ENCODE assay signal across 20 mouse cellular contexts in the genomic region with DNA sequence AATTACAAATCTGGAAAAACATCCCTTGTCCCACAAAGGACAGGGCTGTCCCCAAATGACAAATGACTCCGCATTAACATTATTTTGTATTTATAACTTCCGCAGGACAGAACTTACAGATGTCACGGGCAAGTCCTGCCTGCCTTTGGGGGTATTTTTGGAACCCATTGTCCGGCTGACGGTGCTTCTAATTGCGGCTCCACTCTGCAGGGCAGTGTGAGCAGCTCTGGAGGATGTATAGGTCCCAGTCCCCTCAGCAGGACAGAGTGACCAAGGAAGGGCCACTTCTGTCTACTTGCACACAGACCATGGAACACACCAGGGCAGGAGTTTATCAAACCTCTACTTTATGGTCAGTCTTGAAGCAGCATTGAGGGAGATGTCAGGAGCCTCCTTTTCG. TPM values are rescaled to one million over a fixed set of nuclear protein-coding genes. Genes with fewer than 3 reads are reported as not detected.
"Had no signal": no experiment of that assay in that cellular context is flagged by ENCODE, and none has a peak within 500 bp of the region (broad histone marks: within the 10 kb centered on the region; RNA-seq: fewer than 3 reads in every experiment).

No protein-coding gene starts in this region.

- ATAC-seq: liver, embryonic 12.5 days; midbrain, embryonic 16.5 days had no signal

- H3K9me3 ChIP-seq: limb, embryonic 15.5 days; liver, embryonic 12.5 days; lung, embryonic 15.5 days; midbrain, embryonic 12.5 days; neural tube, embryonic 13.5 days had no signal

- H3K4me1 ChIP-seq: liver, embryonic 12.5 days; neural tube, embryonic 13.5 days had no signal

- DNase-seq: kidney, postnatal 36 days; layer of hippocampus, adult 9-11 months; layer of hippocampus, postnatal 36 days; lung, postnatal 14 days; retina, postnatal 1 day; right cerebral cortex, postnatal 4 days; spleen, adult 18-20 months; thymus, adult 18-20 months; thymus, postnatal 14 days had no signal

- H3K9ac ChIP-seq: limb, embryonic 15.5 days; liver, embryonic 12.5 days; lung, embryonic 15.5 days; midbrain, embryonic 12.5 days; neural tube, embryonic 13.5 days had no signal

- H3K27ac ChIP-seq: limb, embryonic 15.5 days; liver, embryonic 12.5 days; midbrain, embryonic 12.5 days; neural tube, embryonic 13.5 days had no signal

- H3K36me3 ChIP-seq: limb, embryonic 15.5 days; liver, embryonic 12.5 days; lung, embryonic 15.5 days; midbrain, embryonic 12.5 days; neural tube, embryonic 13.5 days had no signal

- H3K27me3 ChIP-seq: limb, embryonic 15.5 days; lung, embryonic 15.5 days; neural tube, embryonic 13.5 days had no signal

- H3K4me2 ChIP-seq: limb, embryonic 15.5 days; liver, embryonic 12.5 days; lung, embryonic 15.5 days; midbrain, embryonic 12.5 days; neural tube, embryonic 13.5 days had no signal

- H3K4me3 ChIP-seq: limb, embryonic 15.5 days; liver, embryonic 12.5 days; lung, embryonic 15.5 days; midbrain, embryonic 12.5 days; neural tube, embryonic 13.5 days had no signal

RNA-seq across cellular contexts. Expression of a gene that starts 16.9 kb away (rescaled TPM):
- total RNA-seq: layer of hippocampus, adult 18-20 months; layer of hippocampus, postnatal 36 days; left cerebral cortex, adult 8-10 months; left cerebral cortex, postnatal 25 days; megakaryocyte-erythroid progenitor cell, adult 5-6 weeks had no signal
- polyA plus RNA-seq: limb, embryonic 15.5 days; midbrain, embryonic 12.5 days; midbrain, embryonic 16.5 days had no signal

RNA-seq across cellular contexts. Expression of a gene that starts 27.9 kb away (rescaled TPM):
- total RNA-seq: layer of hippocampus, adult 18-20 months; layer of hippocampus, postnatal 36 days; left cerebral cortex, adult 8-10 months; left cerebral cortex, postnatal 25 days; megakaryocyte-erythroid progenitor cell, adult 5-6 weeks had no signal
- polyA plus RNA-seq: liver, embryonic 12.5 days; liver, embryonic 16.5 days; midbrain, embryonic 16.5 days; neural tube, embryonic 13.5 days had no signal
